Mouse (Mus musculus) sigmoid colon, adult 10 weeks (tissue): ENCODE data around the gene Aspn. TPM values are rescaled to one million over a fixed set of nuclear protein-coding genes. Genes with fewer than 3 reads are reported as not detected.

ENCODE experiments used
- polyA plus RNA-seq: library from polyadenylated mRNA; stranded (reverse); fragments of 350-450 nt; fragmentation: Illumina TruSeq; extraction: RNeasy Lipid Tissue Mini Kit (QIAGEN cat#74804); gene quantifications from one replicate; pipeline ENCODE4 v1.2.3, GENCODE M21; 2014; ENCODE audit warnings: low read depth, low replicate concordance

The Aspn gene
- 435 TPM for polyA plus RNA-seq

DNA sequence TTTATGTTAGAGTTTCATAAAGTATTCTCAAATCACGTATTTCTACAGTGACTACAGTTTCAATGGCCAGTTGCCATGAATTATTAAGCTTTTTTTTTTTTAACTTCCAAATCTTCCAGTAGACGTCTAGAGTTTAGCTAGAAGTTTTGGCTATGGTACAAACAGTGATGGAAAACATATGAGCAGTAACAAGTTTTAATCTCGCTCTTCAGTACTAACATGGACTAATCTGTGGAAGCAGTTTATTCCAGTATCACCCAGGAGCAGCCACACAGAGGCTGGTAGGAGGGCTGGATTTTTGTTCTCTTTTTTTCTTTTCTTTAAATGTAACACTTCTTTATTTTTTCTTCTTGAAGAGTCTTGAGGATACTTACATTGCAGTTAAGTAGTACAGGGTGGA, at the start of gene Aspn:
Gene Aspn, plus strand, starts transcription at position 165 of the 400 bp plus-strand sequence.

DNA sequence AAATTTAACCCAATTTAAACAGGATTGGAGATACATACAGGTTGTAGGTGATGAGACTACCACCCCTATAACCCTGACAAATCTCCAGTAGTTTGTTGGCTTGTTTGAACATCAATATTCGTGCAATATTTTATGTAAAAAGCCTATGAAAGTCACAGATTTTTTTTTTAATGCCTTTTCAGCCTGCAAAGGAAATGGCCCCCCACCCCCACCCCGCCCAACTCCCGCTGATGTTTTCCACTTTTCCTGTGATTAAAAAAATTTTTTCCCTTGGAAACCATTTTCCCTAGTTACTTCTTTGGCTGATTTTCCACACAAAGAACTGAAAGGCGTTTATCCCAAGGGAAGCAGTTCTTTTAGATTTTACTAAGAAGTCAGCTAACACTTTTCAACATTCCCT, 39.7 kb upstream of the Aspn start, which contains the start of gene Ecm2:
Gene Ecm2, plus strand, starts transcription at position 301 of the 400 bp plus-strand sequence.

GRCm38 (mm10) chr13:49581541-49582530, 37.6 kb downstream of the Aspn start, which contains the start of gene Omd:
Omd (plus strand) TSS chr13:49582462.

DNA sequence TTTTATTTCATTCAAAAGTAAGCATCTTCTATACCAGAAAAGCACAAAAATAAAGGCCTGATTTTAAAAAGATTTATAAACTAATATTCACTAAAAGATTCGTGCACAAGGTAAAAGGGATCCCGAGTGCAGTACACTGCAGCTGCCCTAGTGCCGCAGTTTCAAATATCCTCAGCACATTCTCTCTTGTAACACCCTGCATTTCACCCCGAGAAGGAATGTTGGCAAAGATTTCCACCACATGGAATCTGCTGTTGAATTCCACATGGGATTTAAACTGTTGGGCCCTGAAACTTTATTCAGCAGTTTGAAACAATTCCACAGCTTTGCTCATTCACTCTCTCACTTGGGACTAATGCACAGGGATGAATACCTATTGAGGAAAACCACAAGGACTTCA, 63.5 kb downstream of the Aspn start, which contains the start of gene Ogn:
Gene Ogn, plus strand, starts transcription at position 333 of the 400 bp plus-strand sequence.

Other genes starting within 250 kb of the Aspn start
- gene Fgd3, start 224.1 kb upstream of the Aspn start, polyA plus RNA-seq, result 1.5 TPM
- 20.7 TPM for gene Bicd2, start 202.9 kb upstream of the Aspn start, polyA plus RNA-seq
- 15.4 TPM for gene Ippk, start 123.2 kb upstream of the Aspn start, polyA plus RNA-seq
- gene Tes3-ps, start 51.1 kb upstream of the Aspn start, polyA plus RNA-seq, result 0.91 TPM
- 28.6 TPM for gene Ecm2, start 39.6 kb upstream of the Aspn start, polyA plus RNA-seq
- gene Omd, start 38.0 kb downstream of the Aspn start, polyA plus RNA-seq, result 3.8 TPM
- 770 TPM for gene Ogn, start 63.6 kb downstream of the Aspn start, polyA plus RNA-seq
- 15.0 TPM for gene Cenpp, start 108.3 kb downstream of the Aspn start, polyA plus RNA-seq
- gene Nol8, start 108.6 kb downstream of the Aspn start, polyA plus RNA-seq, result 40.7 TPM
- gene Iars, start 137.7 kb downstream of the Aspn start, polyA plus RNA-seq, result 52.3 TPM